Mouse (Mus musculus): ENCODE results near the gene Tulp2. TPM values are rescaled to one million over a fixed set of nuclear protein-coding genes. Genes with fewer than 3 reads are reported as not detected.

The Tulp2 gene
- polyA plus RNA-seq, 1 experiment from 2014 or later = not detected

DNA sequence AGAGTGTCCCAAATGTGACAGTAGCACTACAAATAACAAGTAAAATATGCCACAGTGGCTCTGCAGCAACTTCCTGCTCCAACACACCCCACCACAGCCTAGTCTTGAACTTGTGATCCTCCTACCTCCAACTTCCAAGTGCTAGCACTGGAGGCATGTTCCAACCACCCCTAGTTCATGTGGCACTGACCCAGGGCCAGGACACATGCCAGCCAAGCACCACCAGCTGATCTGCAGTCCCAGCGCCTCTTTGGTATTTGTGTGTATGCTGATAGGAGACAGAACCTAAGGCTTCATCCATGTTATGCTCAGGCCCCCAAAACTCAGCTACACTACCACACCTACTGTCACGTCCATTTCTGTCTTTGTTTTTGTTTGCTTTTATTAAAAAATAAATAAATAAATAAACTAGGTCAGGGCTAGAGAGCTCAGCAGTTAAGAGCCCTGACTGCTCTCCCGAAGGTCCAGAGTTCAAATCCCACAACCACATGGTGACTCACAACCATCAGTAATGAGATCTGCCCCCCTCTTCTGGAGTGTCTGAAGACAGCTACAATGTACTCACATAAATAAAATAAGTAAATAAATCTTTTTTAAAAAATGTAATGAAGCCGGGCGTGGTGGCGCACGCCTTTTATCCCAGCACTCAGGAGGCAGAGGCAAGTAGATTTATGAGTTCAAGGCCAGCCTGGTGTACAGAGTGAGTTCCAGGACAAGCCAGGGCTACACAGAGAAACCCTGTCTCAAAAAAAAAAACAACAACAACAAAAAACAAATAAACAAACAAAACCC lies 17.5 kb upstream of the Tulp2 start:
- Histone ChIP-seq H3K9ac (ENCODE audit: low read length) (no peak overlapping the region), H3K36me3 (ENCODE audit: control insufficient read depth, insufficient read depth, low read length) (peaks cover 44% of the 10 kb centered on the region), H3K4me1 (ENCODE audit: control insufficient read depth, insufficient read depth, low read length) (peaks cover 17% of the 10 kb centered on the region), H3K9me3 (replicated peaks; ENCODE audit: control insufficient read depth, low read length) (no peaks in the 10 kb centered on the region), H3K27me3 (replicated peaks; ENCODE audit: control insufficient read depth, insufficient read depth, low read length) (no peaks in the 10 kb centered on the region), H3K4me2 (ENCODE audit: low read length) (no peak overlapping the region), H3K4me3 (ENCODE audit: low read depth, low read length) (no peak overlapping the region), H3K27ac (ENCODE audit: low read depth, low read length) (no peak overlapping the region)
- 92% methylated on average over 7 of the region's 7 CpGs for WGBS
- ATAC-seq = no peak
- no peak for DNase-seq (ENCODE audit: low spot score)

DNA sequence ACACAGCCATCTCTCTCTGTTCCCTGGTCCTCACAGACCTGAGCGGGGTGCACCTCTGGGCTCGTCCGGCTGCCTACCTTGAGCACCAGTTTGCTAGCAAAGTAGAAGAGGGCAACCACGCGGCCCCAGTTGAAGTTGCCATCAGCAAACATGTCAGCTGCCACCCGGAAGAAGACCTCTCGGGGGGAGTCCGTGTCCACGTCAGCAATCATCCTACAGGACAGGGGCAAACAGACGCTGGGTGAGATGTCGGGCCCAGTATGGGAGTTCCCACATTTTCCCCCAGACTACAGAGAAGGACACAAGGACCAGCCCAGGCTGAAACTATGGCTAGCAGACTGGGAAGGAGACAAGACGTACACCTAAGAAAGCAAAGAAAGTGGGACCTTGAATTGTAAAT lies 16.6 kb upstream of the Tulp2 start:
- WGBS = 93% methylated on average over 12 of the region's 12 CpGs
- peak overlapping the region; percentile 88; the same call in 1 of the 2 replicates for H3K9ac ChIP-seq (ENCODE audit: low read length)
- H3K4me1 ChIP-seq (ENCODE audit: control insufficient read depth, insufficient read depth, low read length) = peaks cover 16% of the 10 kb centered on the region
- H3K36me3 ChIP-seq (ENCODE audit: control insufficient read depth, insufficient read depth, low read length) = peaks cover 44% of the 10 kb centered on the region
- no peaks in the 10 kb centered on the region for H3K27me3 ChIP-seq (replicated peaks; ENCODE audit: control insufficient read depth, insufficient read depth, low read length)
- ATAC-seq (no peak), DNase-seq (ENCODE audit: low spot score) (no peak)
- peak overlapping the region; percentile 92; the same call in 1 of the 2 replicates for H3K4me2 ChIP-seq (ENCODE audit: low read length)
- no peak overlapping the region for H3K27ac ChIP-seq (ENCODE audit: low read depth, low read length)
- no peaks in the 10 kb centered on the region for H3K9me3 ChIP-seq (replicated peaks; ENCODE audit: control insufficient read depth, low read length)
- no peak overlapping the region for H3K4me3 ChIP-seq (ENCODE audit: low read depth, low read length)

DNA sequence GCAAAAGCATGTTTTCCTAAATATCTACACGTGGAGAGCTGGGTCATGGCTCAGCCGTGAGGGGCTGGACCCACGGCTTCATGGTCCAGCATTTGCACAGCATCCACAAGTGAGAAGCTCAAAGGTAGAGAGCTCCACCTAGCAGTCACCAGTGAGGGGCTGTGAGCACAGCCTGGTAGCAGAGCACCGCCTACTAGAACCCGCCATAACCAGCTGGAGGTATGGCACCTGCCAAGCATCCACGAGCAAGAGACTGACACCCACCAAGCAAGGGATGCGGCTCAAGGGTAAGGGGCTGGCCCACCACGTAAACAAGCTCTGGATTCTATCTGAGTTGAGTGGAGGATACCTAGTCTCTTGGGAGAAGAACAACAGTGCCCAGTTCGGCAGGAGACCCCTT lies 16.1 kb upstream of the Tulp2 start:
- H3K36me3 ChIP-seq (ENCODE audit: control insufficient read depth, insufficient read depth, low read length) = peaks cover 44% of the 10 kb centered on the region
- no peaks in the 10 kb centered on the region for H3K27me3 ChIP-seq (replicated peaks; ENCODE audit: control insufficient read depth, insufficient read depth, low read length)
- H3K4me3 ChIP-seq (ENCODE audit: low read depth, low read length) = peak overlapping the region; percentile 86
- peaks cover 11% of the 10 kb centered on the region for H3K4me1 ChIP-seq (ENCODE audit: control insufficient read depth, insufficient read depth, low read length)
- peak overlapping the region; percentile 92 for H3K4me2 ChIP-seq (ENCODE audit: low read length)
- ATAC-seq = no peak
- peak overlapping the region; percentile 88; the same call in 1 of the 2 replicates for H3K9ac ChIP-seq (ENCODE audit: low read length)
- no peak overlapping the region for H3K27ac ChIP-seq (ENCODE audit: low read depth, low read length)
- H3K9me3 ChIP-seq (replicated peaks; ENCODE audit: control insufficient read depth, low read length) = no peaks in the 10 kb centered on the region
- DNase-seq (ENCODE audit: low spot score) = no peak
- WGBS = 86% methylated on average over 9 of the region's 9 CpGs

DNA sequence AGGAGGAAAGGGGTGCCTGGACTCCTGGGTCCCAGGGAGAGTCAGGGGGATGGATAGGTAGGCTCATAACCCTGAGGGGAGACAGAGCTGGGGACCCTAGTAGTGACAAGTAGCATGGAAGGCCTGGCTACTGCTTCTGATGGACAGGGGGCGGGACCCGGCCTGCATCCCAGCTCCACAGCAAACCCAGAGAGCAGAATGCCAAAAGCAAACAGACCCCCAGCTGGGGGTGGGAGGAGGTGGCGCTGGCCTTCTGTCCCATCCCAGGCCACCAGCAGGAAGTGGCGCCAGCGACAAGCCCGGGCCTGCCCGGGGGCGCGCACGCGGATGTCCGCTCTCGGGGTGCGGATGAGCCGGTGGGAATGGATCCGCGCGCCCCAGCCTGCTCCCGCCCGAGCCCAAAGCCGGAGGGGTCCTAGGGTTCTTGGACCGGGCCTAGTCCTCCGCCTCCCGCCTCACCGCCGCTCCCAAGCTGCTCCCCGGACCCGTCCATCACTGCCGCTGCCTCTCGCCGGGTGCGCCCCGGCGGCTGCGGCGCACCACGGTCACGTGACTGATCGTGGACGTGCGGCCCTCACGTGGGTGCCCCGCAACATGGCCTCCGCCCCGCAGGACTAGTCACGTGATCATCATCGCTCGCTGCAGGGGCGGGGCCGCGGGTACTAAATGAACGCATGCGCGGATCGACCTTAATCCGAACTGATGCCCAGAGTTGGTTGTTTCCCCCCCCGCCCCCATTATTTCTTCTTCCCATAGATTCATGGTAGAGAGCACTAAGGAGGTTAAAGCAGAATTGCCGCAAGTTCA lies 15.2 kb upstream of the Tulp2 start, which contains the start of gene Bax:
TSS of gene Bax (minus strand) at position 616 of the 807 bp plus-strand sequence.
- Histone ChIP-seq H3K36me3 (ENCODE audit: control insufficient read depth, insufficient read depth, low read length) (peaks cover 40% of the 10 kb centered on the region), H3K4me2 (ENCODE audit: low read length) (peak within 1 kb of the TSS; percentile 92), H3K27ac (ENCODE audit: low read depth, low read length) (peak within 1 kb of the TSS; percentile 52), H3K9me3 (replicated peaks; ENCODE audit: control insufficient read depth, low read length) (no peaks in the 10 kb centered on the region), H3K4me1 (ENCODE audit: control insufficient read depth, insufficient read depth, low read length) (peaks cover 9% of the 10 kb centered on the region; the same call in 1 of the 2 replicates), H3K4me3 (ENCODE audit: low read depth, low read length) (peak within 1 kb of the TSS; percentile 86), H3K27me3 (replicated peaks; ENCODE audit: control insufficient read depth, insufficient read depth, low read length) (no peaks in the 10 kb centered on the region), H3K9ac (ENCODE audit: low read length) (peak within 1 kb of the TSS; percentile 88)
- DNase-seq (ENCODE audit: low spot score) (peak; percentile 99), ATAC-seq (peak; percentile 87)
- WGBS = under 1% methylated on average over 55 of the region's 58 CpGs

DNA sequence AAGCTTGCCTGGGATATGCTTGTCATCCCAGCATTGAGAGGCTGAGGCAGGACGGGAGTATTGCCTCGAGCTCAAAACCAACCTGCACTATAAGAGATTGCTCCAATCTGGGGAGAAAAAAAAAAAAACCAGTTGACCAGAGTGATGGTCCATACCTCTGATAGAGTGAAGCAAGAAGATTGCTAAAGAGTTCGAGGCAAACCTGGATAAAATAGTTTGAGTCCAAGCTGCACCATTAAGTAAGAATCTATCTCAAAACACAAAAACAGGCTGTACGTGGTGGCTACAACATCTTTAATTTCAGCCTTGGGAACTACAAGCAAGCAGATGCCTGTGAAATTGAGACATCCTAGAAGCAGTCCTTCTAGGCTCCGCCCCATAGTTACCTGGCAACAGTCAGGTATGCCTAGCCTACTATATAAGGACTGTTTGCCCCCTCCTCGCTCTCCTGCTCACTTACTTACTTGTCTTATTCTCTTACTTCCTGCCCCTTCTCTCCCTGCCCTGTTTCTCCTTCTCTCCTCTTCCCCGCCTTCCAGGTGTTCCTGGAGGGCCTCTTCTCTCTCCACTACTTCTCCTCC lies 14.5 kb upstream of the Tulp2 start:
- H3K4me2 ChIP-seq (ENCODE audit: low read length) = peak overlapping the region; percentile 92
- 33% methylated on average over 7 of the region's 7 CpGs for WGBS
- no peak for ATAC-seq
- H3K4me3 ChIP-seq (ENCODE audit: low read depth, low read length) = peak overlapping the region; percentile 86
- no peaks in the 10 kb centered on the region for H3K9me3 ChIP-seq (replicated peaks; ENCODE audit: control insufficient read depth, low read length)
- no peak overlapping the region for H3K27ac ChIP-seq (ENCODE audit: low read depth, low read length)
- H3K27me3 ChIP-seq (replicated peaks; ENCODE audit: control insufficient read depth, insufficient read depth, low read length) = no peaks in the 10 kb centered on the region
- H3K9ac ChIP-seq (ENCODE audit: low read length) = peak overlapping the region; percentile 88; the same call in 1 of the 2 replicates
- H3K36me3 ChIP-seq (ENCODE audit: control insufficient read depth, insufficient read depth, low read length) = peaks cover 33% of the 10 kb centered on the region
- DNase-seq (ENCODE audit: low spot score) = no peak
- H3K4me1 ChIP-seq (ENCODE audit: control insufficient read depth, insufficient read depth, low read length) = peaks cover 9% of the 10 kb centered on the region; the same call in 1 of the 2 replicates

DNA sequence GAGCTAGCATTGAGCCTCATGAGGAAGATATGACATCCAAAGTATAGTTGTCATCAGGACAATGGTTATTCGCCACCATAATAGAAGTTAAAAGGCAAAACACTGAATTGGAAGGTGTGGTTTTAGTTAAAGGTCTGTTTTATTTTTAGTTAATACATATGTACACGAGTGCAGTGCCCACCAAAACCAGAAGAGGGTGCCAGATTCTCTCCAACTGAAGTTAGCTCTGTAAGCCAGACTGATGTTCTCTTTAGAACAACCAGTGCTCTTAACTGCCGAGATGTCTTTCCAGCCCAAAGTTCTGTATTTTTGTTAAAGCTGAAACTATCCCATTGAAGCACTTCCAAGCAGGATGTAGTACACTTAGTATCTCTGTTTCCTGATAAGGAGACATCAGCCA lies 10.8 kb upstream of the Tulp2 start:
- H3K9me3 ChIP-seq (replicated peaks; ENCODE audit: control insufficient read depth, low read length) = no peaks in the 10 kb centered on the region
- H3K4me1 ChIP-seq (ENCODE audit: control insufficient read depth, insufficient read depth, low read length) = peaks cover 3% of the 10 kb centered on the region; the same call in 1 of the 2 replicates
- H3K27ac ChIP-seq (ENCODE audit: low read depth, low read length) = no peak overlapping the region
- no peaks in the 10 kb centered on the region for H3K36me3 ChIP-seq (ENCODE audit: control insufficient read depth, insufficient read depth, low read length)
- H3K4me2 ChIP-seq (ENCODE audit: low read length) = no peak overlapping the region
- ATAC-seq (no peak), DNase-seq (ENCODE audit: low spot score) (peak; percentile 88)
- H3K27me3 ChIP-seq (replicated peaks; ENCODE audit: control insufficient read depth, insufficient read depth, low read length) = no peaks in the 10 kb centered on the region
- 5% methylated on average over 3 of the region's 3 CpGs for WGBS
- no peak overlapping the region for H3K9ac ChIP-seq (ENCODE audit: low read length)
- H3K4me3 ChIP-seq (ENCODE audit: low read depth, low read length) = no peak overlapping the region

DNA sequence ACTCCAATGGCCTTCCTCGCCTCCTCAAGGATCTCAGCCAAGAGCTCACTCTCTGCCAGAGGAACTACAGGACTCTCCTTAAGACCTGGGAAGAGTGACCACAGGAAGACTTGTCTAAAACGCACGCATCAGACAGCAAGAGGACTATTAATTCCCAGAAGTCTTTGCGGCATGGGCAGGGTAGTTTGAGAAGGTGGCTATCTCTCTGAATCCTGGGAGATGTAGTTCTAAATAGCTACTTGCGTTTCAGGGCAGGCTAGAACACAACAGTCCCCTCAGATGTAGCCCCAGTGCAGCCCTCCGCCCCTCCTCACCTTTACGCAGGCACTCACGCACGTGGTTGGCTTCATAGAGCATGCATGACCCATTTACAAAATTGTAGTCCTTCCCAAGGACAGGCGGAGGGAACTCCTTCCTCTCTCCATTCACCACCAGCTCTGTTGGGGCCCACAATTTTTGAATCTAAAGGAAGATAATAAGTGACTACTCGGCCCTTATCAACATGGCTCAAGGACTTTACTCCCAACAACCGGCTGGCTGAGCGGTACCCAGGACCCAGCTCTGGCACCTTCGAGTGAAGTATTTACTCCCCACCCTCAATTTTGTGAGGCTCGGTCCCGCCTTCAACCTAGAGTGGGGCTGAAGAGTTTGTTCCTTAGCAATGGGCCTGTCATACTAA lies 6.2 kb upstream of the Tulp2 start:
- no peaks in the 10 kb centered on the region for H3K9me3 ChIP-seq (replicated peaks; ENCODE audit: control insufficient read depth, low read length)
- ATAC-seq (no peak), DNase-seq (ENCODE audit: low spot score) (peak; percentile 49)
- 71% methylated on average over 16 of the region's 16 CpGs for WGBS
- H3K27ac ChIP-seq (ENCODE audit: low read depth, low read length) = no peak overlapping the region
- H3K4me3 ChIP-seq (ENCODE audit: low read depth, low read length) = no peak overlapping the region
- H3K9ac ChIP-seq (ENCODE audit: low read length) = peak overlapping the region; percentile 25; the same call in 1 of the 2 replicates
- H3K27me3 ChIP-seq (replicated peaks; ENCODE audit: control insufficient read depth, insufficient read depth, low read length) = no peaks in the 10 kb centered on the region
- no peak overlapping the region for H3K4me2 ChIP-seq (ENCODE audit: low read length)
- H3K4me1 ChIP-seq (ENCODE audit: control insufficient read depth, insufficient read depth, low read length) = no peaks in the 10 kb centered on the region
- no peaks in the 10 kb centered on the region for H3K36me3 ChIP-seq (ENCODE audit: control insufficient read depth, insufficient read depth, low read length)

DNA sequence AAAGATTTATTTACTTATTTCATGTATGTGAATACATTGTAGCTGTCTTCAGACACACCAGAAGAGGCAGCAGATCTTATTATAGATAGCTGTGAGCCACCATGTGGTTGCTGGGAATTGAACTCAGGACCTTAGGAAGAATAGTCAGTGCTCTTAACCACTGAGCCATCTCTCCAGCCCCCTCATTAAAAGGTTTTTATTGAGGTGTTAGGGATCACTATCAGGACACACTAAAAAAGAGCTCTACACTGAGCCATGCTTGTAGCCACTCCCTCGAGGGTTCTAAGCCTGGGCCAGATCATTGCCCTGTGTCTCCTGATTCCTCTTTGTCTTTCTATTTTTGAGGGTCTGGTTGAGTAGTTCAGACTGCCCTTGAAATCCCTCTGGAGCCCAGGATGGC lies 5.2 kb upstream of the Tulp2 start:
- Histone ChIP-seq H3K27ac (ENCODE audit: low read depth, low read length) (no peak overlapping the region), H3K36me3 (ENCODE audit: control insufficient read depth, insufficient read depth, low read length) (no peaks in the 10 kb centered on the region), H3K4me2 (ENCODE audit: low read length) (no peak overlapping the region), H3K4me3 (ENCODE audit: low read depth, low read length) (no peak overlapping the region), H3K27me3 (replicated peaks; ENCODE audit: control insufficient read depth, insufficient read depth, low read length) (no peaks in the 10 kb centered on the region), H3K9me3 (replicated peaks; ENCODE audit: control insufficient read depth, low read length) (no peaks in the 10 kb centered on the region), H3K4me1 (ENCODE audit: control insufficient read depth, insufficient read depth, low read length) (no peaks in the 10 kb centered on the region), H3K9ac (ENCODE audit: low read length) (no peak overlapping the region)
- DNase-seq (ENCODE audit: low spot score) (no peak), ATAC-seq (no peak)
- WGBS = 54% methylated on average over 1 of the region's 1 CpGs

All from forebrain, embryonic 14.5 days (tissue).